Mouse (Mus musculus) urinary bladder, postnatal 25 days (tissue): ENCODE measurements around the gene 2900092C05Rik.
A peak's percentile ranks its signal among the peaks of the same experiment; 100 is the strongest.

Experiments
- DNase-seq: peaks from one replicate; pipeline ENCODE4 v3.0.0; 2022; ENCODE audit warnings: low spot score

The 2900092C05Rik gene

GRCm38 (mm10) chr7:12512217-12512616, at the start of gene 2900092C05Rik:
Gene 2900092C05Rik, plus strand, starts transcription at chr7:12512517.
- DNase-seq = no peak

DNA sequence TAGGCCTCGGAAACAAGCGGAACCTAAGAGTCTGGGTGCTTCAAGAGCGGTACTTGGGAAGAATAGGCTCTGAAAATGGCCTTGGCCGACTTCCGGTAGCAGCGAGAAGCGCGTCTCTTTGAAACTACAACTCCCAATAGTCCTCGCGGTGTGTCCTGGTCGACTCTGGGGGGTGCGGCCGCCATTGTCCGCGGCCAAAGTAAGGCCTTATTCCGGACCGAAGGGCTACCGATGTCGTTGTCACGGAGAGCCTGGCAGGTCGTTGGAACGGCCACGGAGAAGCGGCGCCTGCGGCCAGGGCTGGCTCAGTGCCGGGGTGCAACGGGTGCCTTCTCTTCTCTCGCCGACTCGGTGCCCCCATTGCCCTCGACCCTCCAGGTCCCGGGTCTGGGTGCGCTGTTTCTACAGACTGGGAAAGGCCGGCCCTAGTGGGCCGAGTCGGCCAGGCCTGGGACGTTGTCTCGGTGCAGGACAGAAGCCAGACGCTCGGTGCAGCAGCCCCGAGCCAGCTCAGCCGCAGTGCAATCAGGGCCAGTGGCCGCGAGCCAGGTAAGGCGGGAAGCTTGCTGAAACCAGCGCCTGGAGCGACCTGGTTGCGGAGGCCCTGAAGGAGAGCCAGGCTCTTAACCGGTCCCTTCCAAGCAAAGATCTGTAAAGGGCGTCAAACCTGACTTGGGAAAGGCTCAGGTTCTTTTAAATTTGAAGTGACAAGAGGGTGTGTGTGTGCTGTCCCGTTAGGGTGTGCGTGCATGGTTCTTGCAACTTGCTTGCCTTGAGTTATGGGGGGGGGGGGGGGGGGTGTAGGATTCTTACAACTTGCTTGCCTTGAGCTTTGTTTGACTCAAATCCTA, 33.9 kb upstream of the 2900092C05Rik start, which contains the start of gene Zfp606:
TSS of gene Zfp606 (plus strand) at position 136 of the 851 bp plus-strand sequence.
- peak; percentile 68 for DNase-seq

DNA sequence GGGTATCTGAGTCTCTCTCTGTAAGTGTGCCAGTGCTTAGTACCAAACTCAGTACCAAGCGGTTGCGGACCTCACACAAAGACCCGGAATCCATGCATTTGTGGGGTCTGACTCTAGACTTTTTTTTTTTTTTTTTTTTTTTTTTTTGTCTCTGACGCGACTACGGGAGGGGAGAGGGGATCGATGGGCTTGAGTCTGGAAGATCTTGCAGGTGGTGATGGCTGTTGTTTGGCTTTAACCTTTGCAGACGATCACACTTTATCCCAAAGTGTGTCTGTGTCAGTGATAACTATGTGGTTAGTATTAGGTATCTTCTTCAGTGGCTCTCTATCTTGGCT, 33.3 kb upstream of the 2900092C05Rik start:
- no peak for DNase-seq

DNA sequence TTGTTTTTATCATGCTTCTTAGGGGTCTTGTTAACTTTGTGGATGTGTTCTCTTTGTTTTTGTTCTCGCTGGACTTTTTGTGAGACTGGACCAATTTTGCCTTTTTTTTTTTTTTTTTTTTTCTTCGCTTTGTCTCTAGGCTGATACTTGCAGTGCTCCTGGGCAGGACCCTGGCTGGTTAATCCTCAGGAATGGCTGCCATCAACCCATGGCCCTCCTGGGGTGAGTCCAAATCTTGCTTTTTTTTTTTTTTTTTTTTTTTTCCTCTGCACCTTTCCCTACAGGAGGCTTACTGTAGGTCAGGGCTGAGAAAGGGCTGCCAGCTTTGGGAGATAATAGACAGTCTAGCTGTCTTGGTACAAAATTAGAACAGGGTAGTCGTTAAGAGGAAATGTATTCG, 32.8 kb upstream of the 2900092C05Rik start:
- DNase-seq = no peak

DNA sequence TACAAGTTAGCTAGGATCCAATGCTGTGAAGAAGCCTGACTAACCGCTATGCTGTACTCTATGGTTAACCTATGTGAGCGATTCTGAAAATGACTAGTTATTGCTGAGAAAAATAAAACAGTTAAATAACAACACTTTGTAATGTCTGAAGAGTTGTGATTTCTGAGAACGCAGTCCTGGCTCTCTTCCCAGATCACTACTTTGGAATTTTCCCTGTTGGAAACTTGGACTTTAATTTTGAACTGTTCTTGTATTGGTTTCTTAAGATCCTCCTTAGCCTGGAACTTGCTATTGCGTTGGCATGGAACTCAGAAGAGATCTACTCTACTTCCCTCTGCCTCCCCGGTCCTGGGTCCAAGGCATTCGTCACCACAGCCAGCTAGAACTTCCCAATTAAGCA, 28.5 kb upstream of the 2900092C05Rik start:
- no peak for DNase-seq

GRCm38 (mm10) chr7:12485956-12486355, 26.4 kb upstream of the 2900092C05Rik start:
- no peak for DNase-seq

DNA sequence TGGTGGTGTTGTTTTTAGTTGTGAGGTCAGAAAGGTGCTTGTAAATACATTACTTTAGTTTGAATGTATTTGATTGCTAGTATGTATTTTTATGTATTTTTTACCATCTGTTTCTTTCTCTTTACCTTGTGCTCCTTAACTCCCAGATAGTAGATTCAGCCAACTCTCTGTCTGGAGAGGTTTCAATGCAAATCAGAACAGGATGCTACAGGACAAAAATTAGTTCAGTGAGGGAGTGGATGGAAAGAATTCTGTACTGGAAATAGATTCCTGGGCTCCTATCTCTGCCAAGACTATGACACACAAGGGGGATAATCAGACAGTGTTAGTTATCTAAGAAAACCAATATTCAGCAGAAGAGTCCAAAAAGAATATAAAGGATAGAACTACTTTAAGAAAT, 25.6 kb upstream of the 2900092C05Rik start:
- no peak for DNase-seq

DNA sequence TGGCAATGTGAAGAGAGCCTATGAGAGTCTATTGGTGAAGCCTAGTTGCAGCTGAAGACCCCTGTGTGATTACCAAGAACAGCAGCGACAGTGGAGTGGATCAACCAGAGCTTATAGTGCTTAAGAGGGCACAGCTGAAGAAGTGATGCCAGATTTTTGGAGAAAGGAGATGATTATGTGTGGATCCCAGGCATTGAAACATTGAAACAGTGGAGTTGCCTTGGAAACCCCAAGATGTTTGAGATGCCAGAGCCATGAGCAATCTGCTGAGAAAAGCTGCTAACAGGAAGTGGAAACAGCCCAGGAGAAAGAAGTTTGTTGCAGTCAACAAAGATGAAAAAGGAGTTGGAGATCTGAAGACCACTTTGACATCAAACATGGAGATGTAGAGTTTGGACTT, 1.4 kb upstream of the 2900092C05Rik start:
- DNase-seq = no peak
